Mouse (Mus musculus) kidney, postnatal 14 days (tissue): ENCODE results near the gene Pds5b.
A peak's percentile ranks its signal among the peaks of the same experiment; 100 is the strongest.
"Not testable (repeated sequence)": the region's sequence is repeated elsewhere in the genome, so short reads cannot be mapped to it uniquely, and the experiment has no call there.

Source experiments
- DNase-seq: peaks from one replicate; pipeline ENCODE4 v3.0.0; 2022; ENCODE audit warnings: mixed read lengths

Pds5b gene

DNA sequence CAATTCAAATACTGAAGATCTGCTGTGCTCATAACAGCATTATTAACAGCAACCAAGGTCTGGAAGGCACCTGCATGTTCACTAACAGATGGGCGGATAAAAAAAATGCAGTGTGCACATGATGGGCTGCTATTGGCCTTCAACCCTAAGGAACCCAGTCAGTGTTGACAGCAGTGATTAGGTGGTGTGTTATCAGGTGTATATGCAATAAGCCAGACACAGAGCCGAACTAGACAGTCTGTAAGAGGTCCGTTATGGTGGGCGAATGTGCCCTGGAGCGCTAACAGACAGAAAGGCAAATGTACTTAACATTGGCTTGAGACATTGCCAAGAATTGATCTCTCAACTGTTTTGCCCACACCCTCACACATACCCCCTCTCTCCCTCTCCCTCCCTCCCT is 156.0 kb downstream of the Pds5b start:
- no peak for DNase-seq

DNA sequence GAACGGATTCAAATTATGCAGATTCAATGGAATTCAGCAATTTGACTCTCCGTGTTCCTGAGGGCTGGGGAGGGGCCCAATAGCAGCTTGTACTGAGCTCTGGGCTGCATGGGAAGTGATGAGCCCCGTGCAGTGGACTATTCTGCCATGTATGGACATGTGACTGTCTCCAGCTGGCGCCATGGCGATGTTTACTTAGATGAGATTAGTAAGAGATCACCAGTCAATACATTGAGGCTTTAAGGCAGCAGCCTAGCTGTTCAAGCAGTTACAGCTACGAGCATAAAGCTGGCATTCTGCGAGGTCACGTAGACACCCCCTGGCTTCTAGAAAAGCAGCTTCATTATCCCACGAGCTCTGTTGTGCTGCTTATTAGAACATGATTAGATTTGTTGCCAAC is 157.2 kb downstream of the Pds5b start:
- no peak for DNase-seq

- DNase-seq: no peak
Observed at GRCm38 (mm10) chr5:150836782-150837181, 163.2 kb downstream of the Pds5b start.

GRCm38 (mm10) chr5:150839688-150840541 is 166.4 kb downstream of the Pds5b start:
- DNase-seq: peak; percentile 75

DNA sequence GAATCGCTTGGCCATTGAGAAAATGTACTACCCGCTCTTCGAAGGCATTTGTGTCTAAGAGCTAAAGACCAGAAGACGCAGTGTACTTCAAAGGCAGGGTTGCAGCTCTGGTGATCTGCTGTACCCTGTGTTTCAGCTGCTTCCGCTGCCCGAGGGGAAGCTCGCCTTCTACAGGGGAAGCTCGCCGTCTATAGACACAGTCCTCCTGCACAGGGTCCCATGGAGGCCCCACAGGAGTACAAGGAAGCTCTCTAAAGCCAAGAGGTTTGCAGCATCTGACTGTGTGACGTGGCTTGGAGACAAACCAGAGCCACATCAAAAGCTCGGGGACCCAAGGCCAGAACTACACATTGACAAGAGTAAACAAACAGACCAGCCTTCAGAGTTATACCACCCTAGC is 167.1 kb downstream of the Pds5b start:
- peak; percentile 21 for DNase-seq

DNA sequence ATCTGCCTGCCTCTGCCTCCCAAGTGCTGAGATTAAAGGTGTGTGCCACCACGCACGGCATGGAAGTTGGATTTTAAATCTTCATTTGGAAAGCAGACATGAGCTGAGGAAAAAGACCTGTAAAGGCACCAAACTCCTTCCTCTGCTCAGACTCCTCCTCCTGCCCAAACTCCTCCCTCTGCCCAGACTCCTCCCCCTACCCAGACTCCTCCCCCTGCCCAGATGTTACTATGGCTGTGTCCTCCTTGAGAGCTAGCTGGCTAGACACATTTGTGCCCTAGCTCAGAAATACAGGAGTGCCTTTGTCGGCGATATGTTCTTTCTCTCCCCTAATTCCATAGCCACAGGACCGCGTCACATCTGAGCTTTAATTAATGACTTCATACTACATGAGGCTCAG is 172.4 kb downstream of the Pds5b start:
- no peak for DNase-seq

DNA sequence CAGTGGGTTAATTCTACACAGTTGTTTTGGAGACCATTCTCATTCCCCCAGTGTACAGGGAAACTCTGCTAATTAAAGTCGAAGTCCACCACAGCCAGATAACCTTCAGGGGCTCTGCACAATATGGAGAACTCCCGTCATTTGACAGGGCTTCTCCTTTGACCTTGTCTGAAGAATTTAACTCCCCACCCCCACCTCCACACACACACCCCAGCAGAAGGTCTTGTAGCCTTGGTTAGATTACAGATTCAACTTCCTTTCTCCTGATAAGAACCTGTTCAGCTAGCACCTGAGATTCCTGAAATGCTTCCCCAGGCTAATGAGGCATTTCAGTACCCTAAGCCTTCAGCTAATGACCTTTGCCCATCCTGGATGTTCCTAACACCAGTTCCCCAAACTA is 177.3 kb downstream of the Pds5b start:
- no peak for DNase-seq

DNA sequence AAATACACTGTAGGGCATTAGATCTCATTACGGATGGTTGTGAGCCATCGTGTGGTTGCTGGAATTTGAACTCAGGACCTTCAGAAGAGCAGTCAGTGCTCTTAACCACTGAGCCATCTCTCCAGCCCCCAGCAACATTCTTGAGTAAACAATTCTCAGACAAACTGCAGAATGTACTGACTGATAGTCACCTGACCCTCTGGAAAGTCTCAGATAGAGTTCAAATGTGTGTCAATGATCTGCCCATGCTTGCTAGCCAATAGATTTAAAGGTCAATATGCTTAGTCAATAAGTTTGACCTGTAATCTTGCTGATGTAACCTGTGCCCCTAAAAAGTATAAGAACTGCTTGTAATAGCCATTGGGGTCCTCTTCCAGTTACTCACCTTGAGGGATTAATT is 178.6 kb downstream of the Pds5b start:
- not testable (repeated sequence) for DNase-seq

DNA sequence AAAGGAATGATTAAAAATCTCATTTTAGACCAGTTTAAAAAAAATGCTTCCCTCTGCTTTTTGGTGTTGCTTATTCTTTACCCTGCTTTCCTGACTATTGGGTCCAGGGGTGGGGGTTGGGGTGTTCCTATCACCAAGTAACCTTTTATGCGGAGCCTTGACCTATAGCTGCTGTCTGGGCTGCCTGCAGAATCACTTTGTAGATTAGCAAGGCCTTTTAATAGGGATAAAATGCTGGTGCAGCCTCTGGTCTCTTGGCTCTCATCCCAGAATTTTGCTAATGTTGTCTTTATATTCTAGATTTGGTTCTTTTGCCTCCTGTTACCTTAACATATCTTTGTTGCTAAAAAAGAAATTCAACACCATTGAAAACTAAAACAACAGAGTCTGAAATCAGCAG is 181.0 kb downstream of the Pds5b start:
- peak; percentile 6 for DNase-seq

GRCm38 (mm10) chr5:150859642-150860194 is 186.2 kb downstream of the Pds5b start:
- no peak for DNase-seq
